Mouse (Mus musculus): Measurements from ENCODE around the gene Lce1l.
"Not testable (repeated sequence)": the region's sequence is repeated elsewhere in the genome, so short reads cannot be mapped to it uniquely, and the experiment has no call there.

Lce1l gene

GRCm38 (mm10) chr3:92851186-92851585 lies at the start of gene Lce1l:
Gene Lce1l (minus strand): TSS chr3:92851286.
- DNase-seq (ENCODE audit: low spot score in 2 of 2), result no peak

DNA sequence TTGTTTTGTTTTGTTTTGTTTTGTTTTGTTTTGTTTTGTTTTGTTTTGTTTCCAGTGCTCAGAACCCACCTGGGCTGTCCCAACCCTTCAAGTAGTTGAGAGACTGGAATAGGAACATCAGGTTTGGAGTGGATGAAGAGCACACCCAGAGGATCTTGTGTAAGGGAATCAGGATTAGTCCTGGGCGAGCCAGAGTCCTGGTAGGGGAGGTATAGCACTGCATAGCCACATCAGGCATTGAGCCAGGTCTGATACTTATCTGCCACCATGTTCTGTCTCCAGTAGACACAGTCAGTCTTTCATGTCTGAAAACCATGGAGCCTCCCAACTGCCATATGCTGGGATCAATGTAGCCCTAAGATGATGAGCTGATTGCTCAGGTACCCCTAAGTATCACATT lies 43.4 kb upstream of the Lce1l start:
- DNase-seq (ENCODE audit: low spot score in 2 of 2), result no peak

DNA sequence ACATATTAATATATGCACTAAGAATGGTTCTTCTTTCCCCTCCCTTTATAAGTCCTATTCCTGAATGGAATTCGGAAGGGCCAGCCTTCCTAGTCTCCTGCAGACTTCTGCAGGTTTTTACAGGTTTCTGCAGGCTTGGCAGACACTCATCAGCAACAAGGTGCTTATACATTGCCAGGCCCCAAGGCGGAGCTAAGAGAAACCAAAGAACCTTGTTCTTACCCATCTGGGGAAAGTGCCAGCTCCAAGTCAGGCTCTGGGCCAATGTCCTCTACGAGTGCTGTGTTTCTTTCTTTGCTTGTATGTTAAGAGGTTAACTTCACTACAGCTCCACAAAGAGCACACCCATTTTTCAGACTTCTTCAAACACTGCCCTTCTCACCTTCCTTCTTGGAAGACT lies 43.0 kb upstream of the Lce1l start:
- DNase-seq (ENCODE audit: low spot score in 2 of 2), result no peak

DNA sequence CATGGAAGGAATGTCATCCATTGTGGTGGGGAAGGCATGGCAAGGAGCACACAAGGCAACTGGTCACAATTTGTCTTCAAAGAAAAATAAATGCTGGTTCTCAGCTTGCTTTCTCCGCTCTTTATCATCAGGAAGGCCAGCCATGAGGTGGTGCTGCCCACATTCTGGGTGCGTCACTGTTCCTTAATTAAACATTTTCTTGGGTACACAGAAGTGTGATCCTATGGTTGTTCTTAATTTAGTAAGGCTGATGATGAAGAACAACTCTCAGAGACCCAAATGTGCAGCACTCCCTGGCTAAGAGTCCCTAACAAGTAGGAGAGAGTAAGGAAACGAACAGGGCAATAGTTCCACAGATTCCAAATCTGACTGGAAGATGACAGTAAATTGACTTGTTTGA lies 23.1 kb upstream of the Lce1l start:
- no peak for DNase-seq (ENCODE audit: low spot score in 2 of 2)

- DNase-seq (ENCODE audit: low spot score in 2 of 2), result no peak
Measured at GRCm38 (mm10) chr3:92870116-92870515, 19.0 kb upstream of the Lce1l start, which contains the start of gene 2310050C09Rik. Gene 2310050C09Rik (minus strand): TSS chr3:92870216.

GRCm38 (mm10) chr3:92827108-92827507 lies 24.0 kb downstream of the Lce1l start, which contains the start of gene Kprp:
Gene Kprp (minus strand): TSS chr3:92827247.
- no peak for DNase-seq (ENCODE audit: low spot score in 2 of 2)

- DNase-seq (ENCODE audit: low spot score in 2 of 2), result no peak
Measured at GRCm38 (mm10) chr3:92825808-92826207, 25.3 kb downstream of the Lce1l start.

- DNase-seq (ENCODE audit: low spot score in 2 of 2), result not testable (repeated sequence)
Measured at GRCm38 (mm10) chr3:92816036-92816435, 35.0 kb downstream of the Lce1l start.

GRCm38 (mm10) chr3:92815581-92815980 lies 35.5 kb downstream of the Lce1l start:
- DNase-seq (ENCODE audit: low spot score in 2 of 2), result no peak

DNA sequence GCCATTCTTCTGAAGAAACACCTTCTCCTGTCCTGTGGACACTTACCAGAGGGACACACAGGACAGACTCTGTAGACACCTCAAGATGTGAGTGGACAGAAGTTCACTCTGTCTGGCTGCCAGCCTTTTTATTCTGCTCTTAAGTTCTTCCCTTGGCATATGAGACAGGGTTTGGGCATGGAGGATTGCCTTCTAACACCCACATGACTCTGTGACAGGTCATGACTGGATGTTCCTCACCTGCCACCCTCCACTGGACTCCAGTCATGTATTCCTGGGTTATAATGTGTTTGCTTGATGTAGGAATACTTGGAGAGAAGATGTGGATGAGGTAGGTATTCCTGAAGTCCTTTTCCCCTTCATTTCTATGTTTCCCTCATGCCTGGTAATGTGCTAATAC lies 43.3 kb downstream of the Lce1l start, which contains the start of gene Lce1k:
Lce1k (minus strand) TSS at position 101 of the 400 bp plus-strand sequence.
- no peak for DNase-seq (ENCODE audit: low spot score in 2 of 2)
